Mouse (Mus musculus) erythroblast, embryonic 14.5 days (primary cell): ENCODE results near the gene Fam131a.

ENCODE experiments used
- GATA1 ChIP-seq: IDR thresholded peaks from 2 replicates; pipeline ENCODE4 v1.6.1; 2012; ENCODE audit warnings: low read length, inconsistent platforms, mixed read lengths
- TAL1 ChIP-seq: IDR thresholded peaks from 3 replicates; pipeline ENCODE4 v1.6.1; 2012; ENCODE audit warnings: low read length, inconsistent platforms, mixed read lengths

DNA sequence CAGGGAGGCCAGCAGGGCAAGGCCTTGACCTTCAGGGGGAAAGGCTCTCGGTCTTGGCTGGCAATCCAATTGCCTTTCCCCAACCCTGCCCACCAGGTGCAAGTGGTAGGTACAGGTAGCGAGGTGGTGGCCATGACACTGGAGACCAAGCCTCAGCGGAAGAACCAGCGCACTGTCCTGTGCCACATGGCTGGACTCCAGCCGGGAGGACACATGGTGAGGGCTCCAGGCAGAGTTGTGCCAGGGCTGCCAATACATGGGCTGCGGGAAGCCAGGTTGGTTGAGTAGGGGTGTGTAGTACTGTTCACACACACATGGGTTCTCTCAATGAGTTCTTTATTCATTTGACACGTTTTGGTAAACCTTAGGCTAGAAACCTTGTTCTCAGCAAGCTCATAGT is 43.1 kb downstream of the Fam131a start:
- TF ChIP-seq TAL1 (no peak), GATA1 (no peak)
